Mouse (Mus musculus) hindbrain, embryonic 11.5 days (tissue): ENCODE data around the gene Leap2. TPM values are rescaled to one million over a fixed set of nuclear protein-coding genes. Genes with fewer than 3 reads are reported as not detected.
A peak's percentile ranks its signal among the peaks of the same experiment; 100 is the strongest.

Source experiments
- ATAC-seq: fragments of 200-750 bp; cut with Nextera tagmentation; 2 replicates; pipeline ENCODE4 v1.8.0; 2017; ENCODE audit warnings: mild to moderate bottlenecking, moderate TSS enrichment, moderate library complexity; ENCODE audit not compliant: low FRiP score
- DNase-seq: peaks from one replicate; pipeline ENCODE4 v3.0.0-alpha.2; 2015; ENCODE audit warnings: low spot score
- H3K27ac ChIP-seq: fragments of 300-500 bp; sonication (generic); 2 replicates; pipeline ENCODE4 v1.5.1; 2014; ENCODE audit warnings: mild to moderate bottlenecking, low read depth, low read length
- H3K27me3 ChIP-seq: fragments of 300-500 bp; sonication (generic); 2 replicates; pipeline ENCODE4 v1.6.1; 2014; ENCODE audit warnings: mild to moderate bottlenecking, low read length, moderate library complexity, mixed read lengths; ENCODE audit not compliant: control insufficient read depth, insufficient read depth
- H3K36me3 ChIP-seq: fragments of 300-500 bp; sonication (generic); 2 replicates; pipeline ENCODE4 v1.6.1; 2014; ENCODE audit warnings: mild to moderate bottlenecking, low read length, moderate library complexity, mixed read lengths; ENCODE audit not compliant: control insufficient read depth, insufficient read depth
- H3K4me1 ChIP-seq: fragments of 300-500 bp; sonication (generic); replicated peaks from 2 replicates; pipeline ENCODE4 v1.6.1; 2014; ENCODE audit warnings: low read length, mixed read lengths; ENCODE audit not compliant: control insufficient read depth, insufficient read depth
- H3K4me2 ChIP-seq: fragments of 300-500 bp; sonication (generic); replicated peaks from 2 replicates; pipeline ENCODE4 v1.6.1; 2014; ENCODE audit warnings: mild to moderate bottlenecking, low read depth, low read length
- H3K4me3 ChIP-seq: fragments of 300-500 bp; sonication (generic); 2 replicates; pipeline ENCODE4 v1.5.1; 2014; ENCODE audit warnings: low read depth, low read length
- H3K9ac ChIP-seq: fragments of 300-500 bp; sonication (generic); 2 replicates; pipeline ENCODE4 v1.6.1; 2014; ENCODE audit warnings: low read depth, low read length
- H3K9me3 ChIP-seq: fragments of 300-500 bp; sonication (generic); 2 replicates; pipeline ENCODE4 v1.6.1; 2016; ENCODE audit warnings: low read length; ENCODE audit not compliant: control insufficient read depth
- WGBS: fragments of 180-500 bp; shearing (Covaris S2); extraction: QIAGEN DNeasy Blood & Tissue Kit; methylation state at CpG from one replicate; pipeline ENCODE4 v1.1.7; 2014; 5-methylcytosine and 5-hydroxymethylcytosine counted together
- polyA plus RNA-seq: library from polyadenylated mRNA; unstranded; fragments of >200 nt; fragmentation: Nextera tagmentation; extraction: Ambion mirVana; gene quantifications from 2 replicates; pipeline ENCODE4 v1.2.1, GENCODE M21; 2014

Leap2 gene
- polyA plus RNA-seq: 0.48 TPM in 1 of 2 replicates, not detected in the other

DNA sequence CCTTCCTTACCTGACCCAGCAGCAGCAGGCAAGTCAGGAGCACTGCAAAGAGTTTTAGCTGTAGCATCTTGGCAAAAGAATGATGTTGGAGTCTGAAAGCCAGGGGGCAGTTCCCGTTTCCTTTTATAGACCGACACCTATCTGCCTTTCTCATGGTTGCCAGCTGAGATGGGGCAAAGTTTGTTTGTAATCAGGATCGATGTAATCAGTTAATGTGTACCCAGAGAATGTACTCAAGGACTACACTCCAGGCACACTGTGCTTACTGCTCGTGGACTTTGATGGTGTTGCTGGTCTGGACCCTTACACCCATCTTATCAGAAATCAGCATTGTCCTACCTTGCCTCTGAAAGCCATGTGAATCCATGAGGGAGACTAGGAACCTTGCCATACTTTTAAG, at the start of gene Leap2:
Leap2 (minus strand) TSS at position 135 of the 400 bp plus-strand sequence.
- ATAC-seq: no peak
- Histone ChIP-seq H3K27ac (no peak within 1 kb of the TSS), H3K27me3 (no peaks in the 10 kb centered on the region), H3K9ac (no peak within 1 kb of the TSS), H3K4me3 (no peak within 1 kb of the TSS), H3K9me3 (no peaks in the 10 kb centered on the region), H3K4me1 (no peaks in the 10 kb centered on the region), H3K36me3 (peaks cover under 1% of the 10 kb centered on the region; the same call in 1 of the 2 replicates), H3K4me2 (no peak within 1 kb of the TSS)
- DNase-seq: no peak
- WGBS: 91% methylated on average over 4 of the region's 4 CpGs

DNA sequence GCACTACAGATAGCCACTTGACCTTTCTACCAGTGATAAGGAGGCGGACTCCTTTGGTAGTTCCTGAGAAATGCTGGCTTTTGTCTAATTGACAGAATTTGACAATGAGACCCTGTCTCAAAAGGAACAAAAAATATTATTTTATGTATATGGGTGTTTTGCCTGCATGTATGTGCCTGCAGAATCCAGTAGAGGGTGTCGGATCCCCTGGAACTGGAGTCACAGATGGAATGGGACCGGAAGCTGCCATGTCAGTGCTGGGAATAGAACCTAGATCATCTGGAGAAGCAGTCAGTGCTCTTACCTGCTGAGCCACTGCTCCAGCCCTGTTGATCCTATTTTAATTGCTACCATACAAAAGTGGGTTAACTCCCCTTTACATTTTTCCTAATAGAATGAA, 49.7 kb upstream of the Leap2 start:
- DNase-seq (no peak), ATAC-seq (no peak)
- Histone ChIP-seq H3K4me3 (no peak overlapping the region), H3K36me3 (no peaks in the 10 kb centered on the region), H3K9ac (no peak overlapping the region), H3K4me2 (no peak overlapping the region), H3K27me3 (peaks cover 26% of the 10 kb centered on the region), H3K27ac (no peak overlapping the region), H3K4me1 (peaks cover 8% of the 10 kb centered on the region; the same call in 1 of the 2 replicates), H3K9me3 (no peaks in the 10 kb centered on the region)
- 80% methylated on average over 3 of the region's 3 CpGs for WGBS

DNA sequence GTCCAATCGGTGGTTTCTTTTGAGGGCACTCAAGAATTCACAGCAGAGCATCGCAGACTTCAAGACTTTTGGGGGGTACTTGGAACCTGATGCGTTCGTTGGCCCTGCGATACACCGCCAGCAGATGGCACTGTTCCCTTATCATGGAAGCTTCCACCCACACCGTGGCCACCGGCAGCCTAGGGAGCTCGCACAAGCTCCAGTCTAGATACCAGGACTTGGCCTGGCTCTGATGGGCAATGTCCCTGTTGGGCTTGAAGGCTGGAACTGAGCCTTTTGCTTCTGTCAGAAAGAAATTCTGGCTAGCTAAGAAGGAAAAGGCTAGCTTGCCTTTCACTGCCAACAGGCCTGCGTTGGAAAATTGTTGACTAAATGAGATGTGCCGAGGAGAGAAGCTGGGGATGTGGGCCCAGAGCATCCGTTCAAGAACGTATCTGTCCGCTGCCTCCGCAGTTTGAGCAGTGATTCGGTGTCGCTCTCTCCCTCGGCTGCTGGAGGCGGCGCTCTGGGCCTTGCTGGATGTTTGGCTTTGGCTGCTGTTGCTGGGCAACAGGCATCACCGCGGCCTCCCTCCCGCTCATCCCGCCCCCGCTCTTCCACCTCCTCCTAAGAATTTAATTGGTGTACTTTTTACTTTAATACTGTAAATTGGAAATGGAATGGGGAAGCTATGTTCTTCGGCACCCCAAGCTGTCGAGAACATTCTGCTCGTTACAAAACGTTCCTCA, 47.2 kb upstream of the Leap2 start, which contains the start of gene Gm9837:
Gm9837 (minus strand) TSS at position 512 of the 728 bp plus-strand sequence.
- peak within 1 kb of the TSS; percentile 25 for H3K4me2 ChIP-seq
- H3K36me3 ChIP-seq: no peaks in the 10 kb centered on the region
- H3K4me3 ChIP-seq: no peak within 1 kb of the TSS
- ATAC-seq (peak; percentile 81), DNase-seq (peak; percentile 97)
- H3K4me1 ChIP-seq: peaks cover 6% of the 10 kb centered on the region; the same call in 1 of the 2 replicates
- 3% methylated on average over 29 of the region's 29 CpGs for WGBS
- H3K27me3 ChIP-seq: peaks cover 39% of the 10 kb centered on the region
- H3K9me3 ChIP-seq: no peaks in the 10 kb centered on the region
- H3K27ac ChIP-seq: no peak within 1 kb of the TSS
- no peak within 1 kb of the TSS for H3K9ac ChIP-seq

DNA sequence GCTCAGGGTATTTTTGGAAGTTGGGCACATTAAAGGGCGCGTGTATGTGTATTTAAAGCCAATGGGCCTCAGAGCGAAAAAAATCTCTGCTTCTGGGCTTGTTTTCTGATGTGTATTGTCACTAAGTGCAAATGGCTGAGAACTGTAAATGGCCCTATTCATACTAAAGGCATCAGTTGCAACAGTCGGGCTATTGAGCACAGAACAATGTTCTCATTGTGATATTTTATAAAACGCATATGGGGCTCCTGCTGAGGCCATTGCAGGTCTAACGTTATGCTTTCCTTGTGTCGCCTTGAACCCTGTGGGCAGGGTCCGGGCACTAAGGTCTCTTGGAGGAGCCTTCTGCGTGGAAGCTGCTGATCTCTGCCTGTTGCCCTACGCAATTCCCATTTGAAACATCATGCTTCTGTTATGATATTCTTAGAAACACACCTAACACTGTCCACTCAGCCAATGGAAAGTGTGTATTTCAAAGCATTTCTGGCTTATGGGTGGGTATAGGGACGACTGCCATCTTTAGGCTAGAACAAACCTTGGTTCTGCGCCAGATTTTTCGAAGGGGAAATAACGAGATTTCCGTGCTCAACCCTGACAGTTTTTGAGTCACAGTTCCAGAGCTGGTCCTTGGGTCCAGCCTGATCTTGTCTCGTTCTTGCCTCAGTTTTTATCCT, 46.5 kb upstream of the Leap2 start:
- H3K9me3 ChIP-seq: no peaks in the 10 kb centered on the region
- no peaks in the 10 kb centered on the region for H3K36me3 ChIP-seq
- H3K4me3 ChIP-seq: no peak overlapping the region
- peaks cover 6% of the 10 kb centered on the region; the same call in 1 of the 2 replicates for H3K4me1 ChIP-seq
- no peak overlapping the region for H3K27ac ChIP-seq
- ATAC-seq (no peak), DNase-seq (no peak)
- peaks cover 46% of the 10 kb centered on the region for H3K27me3 ChIP-seq
- 40% methylated on average over 16 of the region's 16 CpGs for WGBS
- H3K4me2 ChIP-seq: no peak overlapping the region; the same call in 1 of the 2 replicates
- no peak overlapping the region for H3K9ac ChIP-seq

DNA sequence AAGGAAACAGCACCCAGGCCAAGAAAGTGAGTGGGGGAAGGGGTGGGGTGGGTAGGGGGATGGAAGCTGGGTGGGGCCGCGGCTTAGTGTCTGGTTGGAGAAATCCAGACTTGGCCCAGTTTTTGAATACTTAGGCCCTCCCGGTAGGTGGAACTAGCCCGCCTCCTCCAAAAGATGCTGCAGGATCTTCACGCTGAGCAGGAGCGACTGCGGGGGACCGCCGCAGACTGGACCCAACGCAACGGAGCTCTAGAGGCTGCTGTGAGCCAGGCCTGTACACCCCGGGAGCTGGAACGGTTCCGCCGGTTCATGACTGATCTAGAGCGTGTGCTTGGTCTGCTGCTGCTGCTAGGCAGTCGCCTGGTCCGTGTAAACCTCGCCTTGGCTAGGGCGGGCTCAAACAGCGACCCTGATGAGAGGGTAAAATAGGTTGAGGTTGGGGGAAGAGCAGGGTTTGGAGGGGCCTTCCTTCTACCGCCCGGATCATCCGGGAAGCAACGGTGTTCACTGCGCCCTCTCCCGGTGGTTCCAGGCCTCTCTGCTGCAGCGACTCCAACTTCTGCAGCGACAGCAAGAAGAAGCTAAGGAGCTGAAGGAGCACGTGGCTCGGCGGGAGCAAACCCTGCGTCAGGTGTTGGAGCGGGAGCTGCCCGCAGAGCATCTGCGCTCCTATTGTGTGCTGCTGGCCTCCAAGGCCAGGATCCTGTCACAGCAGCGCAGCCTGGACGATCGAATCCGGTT, 43.4 kb upstream of the Leap2 start:
- H3K4me2 ChIP-seq: peak overlapping the region; percentile 40
- H3K36me3 ChIP-seq: no peaks in the 10 kb centered on the region
- peak overlapping the region; percentile 25 for H3K4me3 ChIP-seq
- H3K9me3 ChIP-seq: no peaks in the 10 kb centered on the region
- WGBS: 3% methylated on average over 40 of the region's 40 CpGs
- no peak overlapping the region for H3K27ac ChIP-seq
- ATAC-seq (peak; percentile 21; the same call in 1 of the 2 replicates), DNase-seq (peak; percentile 89)
- H3K27me3 ChIP-seq: peaks cover 66% of the 10 kb centered on the region
- H3K9ac ChIP-seq: peak overlapping the region; percentile 56
- H3K4me1 ChIP-seq: peaks cover 10% of the 10 kb centered on the region

DNA sequence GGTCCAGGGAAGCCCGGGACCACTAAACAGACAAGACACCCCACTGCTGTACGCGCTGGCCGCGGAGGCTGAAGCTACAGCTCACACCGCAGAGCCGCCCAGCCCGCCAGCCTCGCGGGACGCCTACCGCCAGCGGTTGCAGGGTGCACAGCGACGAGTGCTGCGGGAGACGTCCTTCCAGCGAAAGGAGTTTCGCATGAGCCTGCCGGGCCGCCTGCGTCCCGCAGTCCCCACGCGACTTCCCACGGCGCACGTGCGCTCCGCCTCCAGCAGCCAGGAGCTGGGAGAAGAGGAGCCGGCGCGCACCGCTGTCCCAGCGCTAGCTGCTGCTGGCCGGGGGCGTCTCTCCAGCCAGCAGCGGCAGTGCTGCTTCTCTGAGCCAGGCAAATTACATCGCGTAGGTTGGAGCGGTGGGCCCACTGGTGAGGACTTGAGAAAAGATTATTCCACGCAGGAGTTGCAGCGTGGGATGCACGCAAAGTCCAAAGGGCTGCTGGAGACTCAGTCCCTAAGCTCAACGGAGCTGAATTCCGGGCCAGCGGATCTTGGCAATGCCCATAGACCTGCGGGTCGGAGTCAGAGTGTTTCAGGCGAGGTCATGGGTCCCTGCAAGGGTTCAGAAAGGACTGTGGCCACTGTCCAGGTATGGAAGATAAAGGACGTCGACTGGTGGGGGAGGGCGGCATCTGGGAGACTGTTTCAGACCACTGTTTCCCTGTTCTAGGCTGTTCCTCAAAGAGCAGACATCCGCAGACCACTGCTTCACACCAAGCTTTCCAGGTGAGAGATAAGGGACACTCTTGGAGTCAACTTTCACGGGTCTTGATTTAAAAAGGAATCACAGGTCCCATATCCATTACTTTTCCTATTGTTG, 40.8 kb upstream of the Leap2 start:
- H3K27ac ChIP-seq: no peak overlapping the region
- H3K36me3 ChIP-seq: no peaks in the 10 kb centered on the region
- H3K4me3 ChIP-seq: peak overlapping the region; percentile 38
- WGBS: 6% methylated on average over 55 of the region's 55 CpGs
- H3K9me3 ChIP-seq: no peaks in the 10 kb centered on the region
- H3K4me1 ChIP-seq: peaks cover 4% of the 10 kb centered on the region
- ATAC-seq (no peak), DNase-seq (peak; percentile 60)
- H3K9ac ChIP-seq: peak overlapping the region; percentile 27; the same call in 1 of the 2 replicates
- H3K27me3 ChIP-seq: peaks cover 64% of the 10 kb centered on the region
- H3K4me2 ChIP-seq: peak overlapping the region; percentile 78

DNA sequence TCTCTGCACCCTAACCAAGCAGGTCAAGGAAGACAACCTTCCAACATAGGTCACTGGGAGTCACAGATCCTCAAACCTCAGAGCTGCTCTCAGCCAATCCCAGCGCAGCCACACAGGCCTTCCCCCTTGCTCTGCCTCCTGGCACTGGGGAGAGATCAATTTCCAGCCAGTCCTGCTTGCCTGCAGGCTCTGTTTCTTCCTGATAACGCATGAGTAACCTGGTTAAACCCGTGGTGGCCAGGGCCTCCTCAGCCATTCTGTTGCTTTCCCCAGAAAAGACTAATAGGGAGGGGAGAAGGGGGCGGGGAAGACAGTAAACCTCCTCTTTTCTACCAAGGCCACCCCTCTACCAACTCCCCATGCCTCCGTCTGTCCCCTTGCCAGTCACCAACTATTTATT, 38.8 kb upstream of the Leap2 start:
- DNase-seq: no peak
- Histone ChIP-seq H3K9ac (no peak overlapping the region), H3K4me3 (no peak overlapping the region), H3K4me1 (peaks cover 4% of the 10 kb centered on the region), H3K36me3 (no peaks in the 10 kb centered on the region), H3K27ac (no peak overlapping the region), H3K9me3 (no peaks in the 10 kb centered on the region), H3K27me3 (peaks cover 74% of the 10 kb centered on the region), H3K4me2 (no peak overlapping the region)
- WGBS: 21% methylated on average over 5 of the region's 5 CpGs
- no peak for ATAC-seq

DNA sequence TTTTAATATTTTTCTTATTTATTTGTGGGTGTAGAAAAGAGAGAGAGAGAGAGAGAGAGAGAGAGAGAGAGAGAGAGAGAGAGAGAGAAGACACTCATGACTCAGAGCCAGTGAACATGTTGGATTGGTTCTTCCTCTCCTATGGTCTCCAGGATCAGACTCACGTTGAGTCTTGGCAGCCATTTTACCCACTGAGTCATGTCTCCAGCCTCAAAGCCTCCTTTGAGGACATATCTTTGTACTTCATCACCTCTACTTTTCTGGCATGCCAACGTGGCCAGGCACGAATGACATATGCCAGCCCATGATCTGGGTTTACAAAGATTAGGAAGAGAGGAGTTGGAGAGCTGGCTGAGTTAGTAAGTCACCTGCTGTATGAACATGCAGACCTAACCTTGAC, 37.2 kb upstream of the Leap2 start:
- no peak overlapping the region for H3K4me2 ChIP-seq
- peaks cover 63% of the 10 kb centered on the region for H3K27me3 ChIP-seq
- ATAC-seq (no peak), DNase-seq (no peak)
- 80% methylated on average over 3 of the region's 3 CpGs for WGBS
- H3K4me3 ChIP-seq: no peak overlapping the region
- H3K9ac ChIP-seq: no peak overlapping the region
- no peak overlapping the region for H3K27ac ChIP-seq
- H3K9me3 ChIP-seq: no peaks in the 10 kb centered on the region
- no peaks in the 10 kb centered on the region for H3K36me3 ChIP-seq
- H3K4me1 ChIP-seq: peaks cover 4% of the 10 kb centered on the region
